Mouse (Mus musculus): Measurements from ENCODE around the gene Gsto2.

The Gsto2 gene

DNA sequence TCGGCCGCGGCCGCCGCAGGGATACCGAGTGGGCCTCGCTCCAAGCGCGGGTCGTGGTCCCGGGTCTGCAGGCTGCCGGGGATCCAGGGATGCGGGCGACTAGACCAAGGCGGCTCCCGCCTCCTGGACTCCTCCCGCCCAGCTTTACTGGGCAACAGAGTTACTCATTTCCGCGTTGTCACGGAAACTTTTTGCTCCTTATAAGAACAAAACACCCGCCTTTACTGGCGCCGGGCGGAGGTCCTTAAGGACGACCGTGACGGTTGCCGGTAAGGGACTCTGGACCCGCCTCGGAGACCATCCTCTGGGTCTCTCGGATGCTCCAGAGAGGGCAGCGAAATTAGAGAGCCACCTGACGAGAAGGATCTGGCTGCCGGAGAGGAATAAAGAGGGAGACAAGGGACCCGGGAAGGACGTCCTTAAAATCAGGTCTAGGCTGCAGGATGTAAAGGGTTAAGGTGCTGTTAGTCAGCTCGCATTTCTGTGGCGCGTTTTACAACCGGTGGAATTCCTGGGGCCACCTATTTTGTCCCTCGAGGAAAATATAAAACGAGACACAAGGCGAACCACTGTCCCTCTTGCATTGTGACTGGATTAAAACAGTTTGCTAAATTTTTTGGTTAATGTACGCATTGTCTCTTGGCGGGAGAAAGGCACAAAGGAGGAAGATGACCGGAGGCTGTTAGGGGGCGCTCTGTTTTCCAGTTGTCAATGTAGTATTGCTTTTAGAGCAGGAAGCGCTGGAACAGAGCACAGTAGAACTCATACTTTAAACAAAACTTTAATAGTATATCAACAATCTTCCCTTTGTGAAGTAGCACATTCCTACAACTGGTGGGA is 54.0 kb downstream of the Gsto2 start, which contains the start of the genes Cfap43 and Itprip:
Gene Cfap43, minus strand, starts transcription at position 162 of the 840 bp plus-strand sequence.
Gene Itprip, minus strand, starts transcription at position 174 of the 840 bp plus-strand sequence.
- DNase-seq (ENCODE audit: low spot score in 2 of 2), result peak; percentile 79 to 83

DNA sequence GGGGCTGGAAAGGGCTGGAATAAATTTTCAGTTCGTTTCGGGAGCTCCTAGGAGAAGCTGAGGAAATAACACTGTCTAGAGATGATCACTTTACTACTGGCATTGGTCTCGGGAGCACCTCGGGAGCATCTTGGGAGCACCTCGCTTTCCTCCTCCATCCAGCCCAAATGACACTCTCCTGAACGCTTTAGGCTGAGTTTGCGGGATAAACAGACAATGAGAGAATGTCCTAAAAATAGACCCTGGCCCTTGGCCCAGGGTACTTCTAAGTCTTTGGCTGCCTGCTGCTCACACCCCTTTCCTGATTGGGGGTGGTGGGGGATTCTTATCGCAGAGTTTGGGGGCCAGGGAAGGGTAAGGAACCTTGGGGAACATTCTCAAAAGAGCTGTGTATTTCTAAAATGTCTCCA is 54.6 kb downstream of the Gsto2 start:
- no peak for DNase-seq (ENCODE audit: low spot score in 2 of 2)

GRCm38 (mm10) chr19:47925819-47926218 is 60.5 kb downstream of the Gsto2 start:
- no peak for DNase-seq (ENCODE audit: low spot score in 2 of 2)

- DNase-seq (ENCODE audit: low spot score in 2 of 2), result no peak
These were observed 61.7 kb downstream of the Gsto2 start for GRCm38 (mm10) chr19:47927032-47927431.

DNA sequence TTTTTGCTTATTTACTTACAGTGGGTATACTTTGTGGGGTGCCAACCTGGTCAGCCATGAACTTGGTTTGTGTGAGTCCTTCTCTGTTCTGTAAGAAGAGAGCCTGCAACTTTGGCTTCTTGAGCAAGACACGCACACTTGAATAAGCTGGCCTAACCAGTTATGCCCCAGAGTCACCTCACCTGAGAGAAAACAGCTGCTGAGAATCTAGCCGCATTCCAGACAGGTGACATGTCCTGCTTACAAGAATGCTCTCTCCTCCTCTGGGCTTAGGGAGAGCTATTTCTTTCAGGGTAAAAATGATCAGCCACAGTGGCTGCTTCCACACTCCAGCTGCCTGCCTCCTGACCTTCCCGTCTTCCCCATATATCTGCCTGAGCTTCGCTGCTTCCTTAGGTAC is 63.7 kb downstream of the Gsto2 start:
- DNase-seq (ENCODE audit: low spot score in 2 of 2), result peak in 1 of 2 experiments; percentile 45

- no peak for DNase-seq (ENCODE audit: low spot score in 2 of 2)
These were observed 66.8 kb downstream of the Gsto2 start for GRCm38 (mm10) chr19:47931982-47932638.

- DNase-seq (ENCODE audit: low spot score in 2 of 2), result no peak
These were observed 68.8 kb downstream of the Gsto2 start for GRCm38 (mm10) chr19:47934146-47934545.

GRCm38 (mm10) chr19:47934636-47935238 is 69.4 kb downstream of the Gsto2 start:
- no peak for DNase-seq (ENCODE audit: low spot score in 2 of 2)

DNA sequence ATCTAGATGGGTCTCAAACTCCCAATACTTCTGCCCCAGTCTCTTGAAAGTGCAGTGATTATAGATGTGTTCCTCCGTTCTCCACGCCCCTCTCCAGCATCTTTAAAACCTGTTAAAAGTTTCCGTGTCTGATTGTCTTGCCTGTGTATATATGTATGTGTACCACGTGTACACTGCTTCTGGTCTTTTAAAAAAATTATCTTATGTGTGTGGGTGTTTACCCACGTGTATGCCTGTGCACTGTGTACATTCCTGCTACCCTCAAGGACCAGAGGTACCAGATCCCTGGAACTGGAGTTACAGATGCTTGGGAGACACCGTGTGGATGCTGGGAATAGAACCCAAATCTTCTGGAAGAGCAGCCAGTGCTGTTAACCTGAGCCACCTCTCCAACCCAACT is 70.2 kb downstream of the Gsto2 start:
- DNase-seq (ENCODE audit: low spot score in 2 of 2), result no peak
